Comparison of ENCODE assay signal across 12 mouse cellular contexts in genomic region chr2:92682256-92682655, GRCm38 (mm10).
"Had no signal": no experiment of that assay in that cellular context is flagged by ENCODE, and none has a peak within 500 bp of the region (broad histone marks: within the 10 kb centered on the region; RNA-seq: fewer than 3 reads in every experiment).

No protein-coding gene starts in this region.

- DNase-seq: left cerebral cortex, postnatal 4 days; liver; liver, embryonic 13.5 days; liver, postnatal 0 days; lung, adult 18-20 months; lung, adult 2 months; lung, embryonic 14.5 days; lung, postnatal 10 days; lung, postnatal 14 days; lung, postnatal 36 days; lung, postnatal 4 days; midbrain, embryonic 14.5 days had no signal
